Mouse (Mus musculus): ENCODE data around the gene Gng13. TPM values are rescaled to one million over a fixed set of nuclear protein-coding genes. Genes with fewer than 3 reads are reported as not detected.

Gng13 gene
- 1.5 and 2.1 TPM in 2 replicates for polyA plus RNA-seq (2015; fragmentation: Nextera tagmentation; extraction: Ambion mirVana)

GRCm38 (mm10) chr17:25716711-25717637, at the start of gene Gng13:
Gene Gng13, plus strand, starts transcription at chr17:25717171.
- H3K4me2 ChIP-seq, result peak within 1 kb of the TSS; percentile 86
- WGBS, result 2% methylated on average over 36 of the region's 45 CpGs
- no peaks in the 10 kb centered on the region for H3K9me3 ChIP-seq
- no peak within 1 kb of the TSS for H3K27ac ChIP-seq
- peak within 1 kb of the TSS; percentile 41 for H3K4me3 ChIP-seq (replicated peaks)
- no peak for ATAC-seq (ENCODE audit: insufficient read depth, low FRiP score, low read depth)
- peaks cover 24% of the 10 kb centered on the region for H3K27me3 ChIP-seq (replicated peaks)
- H3K9ac ChIP-seq, result no peak within 1 kb of the TSS
- H3K4me1 ChIP-seq, result peaks cover 16% of the 10 kb centered on the region
- no peaks in the 10 kb centered on the region; the same call in 1 of the 2 replicates for H3K36me3 ChIP-seq

- Histone ChIP-seq H3K9ac (no peak overlapping the region), H3K4me3 (replicated peaks) (no peak overlapping the region), H3K27me3 (replicated peaks) (no peaks in the 10 kb centered on the region), H3K36me3 (no peaks in the 10 kb centered on the region), H3K4me2 (no peak overlapping the region), H3K9me3 (no peaks in the 10 kb centered on the region), H3K4me1 (no peaks in the 10 kb centered on the region), H3K27ac (no peak overlapping the region)
- WGBS, result 79% methylated on average over 7 of the region's 7 CpGs
- ATAC-seq (ENCODE audit: insufficient read depth, low FRiP score, low read depth), result no peak
Measured at GRCm38 (mm10) chr17:25668481-25669055, 48.4 kb upstream of the Gng13 start.

- ATAC-seq (ENCODE audit: insufficient read depth, low FRiP score, low read depth), result no peak
- no peaks in the 10 kb centered on the region for H3K27me3 ChIP-seq (replicated peaks)
- H3K4me1 ChIP-seq, result no peaks in the 10 kb centered on the region
- H3K9me3 ChIP-seq, result no peaks in the 10 kb centered on the region
- H3K4me2 ChIP-seq, result no peak overlapping the region
- no peak overlapping the region for H3K27ac ChIP-seq
- no peak overlapping the region for H3K4me3 ChIP-seq (replicated peaks)
- no peak overlapping the region for H3K9ac ChIP-seq
- no peaks in the 10 kb centered on the region for H3K36me3 ChIP-seq
Measured at GRCm38 (mm10) chr17:25672982-25673381, 44.0 kb upstream of the Gng13 start.

GRCm38 (mm10) chr17:25677969-25678368, 39.0 kb upstream of the Gng13 start:
- ATAC-seq (ENCODE audit: insufficient read depth, low FRiP score, low read depth), result no peak
- 70% methylated on average over 6 of the region's 6 CpGs for WGBS
- H3K9me3 ChIP-seq, result no peaks in the 10 kb centered on the region
- no peaks in the 10 kb centered on the region for H3K27me3 ChIP-seq (replicated peaks)
- H3K9ac ChIP-seq, result no peak overlapping the region
- no peak overlapping the region for H3K27ac ChIP-seq
- H3K36me3 ChIP-seq, result no peaks in the 10 kb centered on the region
- H3K4me1 ChIP-seq, result no peaks in the 10 kb centered on the region
- no peak overlapping the region for H3K4me2 ChIP-seq
- H3K4me3 ChIP-seq (replicated peaks), result no peak overlapping the region

GRCm38 (mm10) chr17:25679818-25680217, 37.2 kb upstream of the Gng13 start:
- H3K27ac ChIP-seq, result no peak overlapping the region
- no peak overlapping the region for H3K4me3 ChIP-seq (replicated peaks)
- no peaks in the 10 kb centered on the region for H3K36me3 ChIP-seq
- no peaks in the 10 kb centered on the region for H3K9me3 ChIP-seq
- WGBS, result 14% methylated on average over 5 of the region's 5 CpGs
- H3K27me3 ChIP-seq (replicated peaks), result no peaks in the 10 kb centered on the region
- no peak overlapping the region for H3K9ac ChIP-seq
- ATAC-seq (ENCODE audit: insufficient read depth, low FRiP score, low read depth), result no peak
- no peak overlapping the region for H3K4me2 ChIP-seq
- H3K4me1 ChIP-seq, result no peaks in the 10 kb centered on the region

GRCm38 (mm10) chr17:25681636-25682035, 35.3 kb upstream of the Gng13 start:
- no peaks in the 10 kb centered on the region; the same call in 1 of the 2 replicates for H3K27me3 ChIP-seq (replicated peaks)
- H3K27ac ChIP-seq, result no peak overlapping the region
- WGBS, result 79% methylated on average over 4 of the region's 4 CpGs
- no peaks in the 10 kb centered on the region for H3K9me3 ChIP-seq
- no peak overlapping the region for H3K4me3 ChIP-seq (replicated peaks)
- H3K4me1 ChIP-seq, result no peaks in the 10 kb centered on the region
- no peaks in the 10 kb centered on the region for H3K36me3 ChIP-seq
- ATAC-seq (ENCODE audit: insufficient read depth, low FRiP score, low read depth), result no peak
- no peak overlapping the region for H3K9ac ChIP-seq
- H3K4me2 ChIP-seq, result no peak overlapping the region

GRCm38 (mm10) chr17:25686323-25686722, 30.6 kb upstream of the Gng13 start:
- ATAC-seq (ENCODE audit: insufficient read depth, low FRiP score, low read depth), result no peak
- 44% methylated on average over 7 of the region's 7 CpGs for WGBS
- H3K36me3 ChIP-seq, result no peaks in the 10 kb centered on the region
- no peak overlapping the region for H3K4me3 ChIP-seq (replicated peaks)
- no peak overlapping the region for H3K4me2 ChIP-seq
- H3K27me3 ChIP-seq (replicated peaks), result no peaks in the 10 kb centered on the region; the same call in 1 of the 2 replicates
- no peak overlapping the region for H3K27ac ChIP-seq
- H3K9me3 ChIP-seq, result no peaks in the 10 kb centered on the region
- H3K9ac ChIP-seq, result no peak overlapping the region
- no peaks in the 10 kb centered on the region for H3K4me1 ChIP-seq

GRCm38 (mm10) chr17:25688922-25689321, 28.0 kb upstream of the Gng13 start:
- H3K27me3 ChIP-seq (replicated peaks), result no peaks in the 10 kb centered on the region; the same call in 1 of the 2 replicates
- no peaks in the 10 kb centered on the region for H3K4me1 ChIP-seq
- WGBS, result 79% methylated on average over 4 of the region's 4 CpGs
- no peaks in the 10 kb centered on the region for H3K9me3 ChIP-seq
- ATAC-seq (ENCODE audit: insufficient read depth, low FRiP score, low read depth), result no peak
- no peak overlapping the region for H3K4me2 ChIP-seq
- no peaks in the 10 kb centered on the region for H3K36me3 ChIP-seq
- H3K27ac ChIP-seq, result no peak overlapping the region
- H3K4me3 ChIP-seq (replicated peaks), result no peak overlapping the region
- no peak overlapping the region for H3K9ac ChIP-seq

- ATAC-seq (ENCODE audit: insufficient read depth, low FRiP score, low read depth), result no peak
Measured at GRCm38 (mm10) chr17:25696263-25696662, 20.7 kb upstream of the Gng13 start.

GRCm38 (mm10) chr17:25698446-25698845, 18.5 kb upstream of the Gng13 start:
- Histone ChIP-seq H3K9ac (no peak overlapping the region), H3K4me3 (replicated peaks) (no peak overlapping the region), H3K36me3 (no peaks in the 10 kb centered on the region), H3K4me2 (no peak overlapping the region), H3K27ac (no peak overlapping the region), H3K4me1 (no peaks in the 10 kb centered on the region), H3K27me3 (replicated peaks) (no peaks in the 10 kb centered on the region), H3K9me3 (no peaks in the 10 kb centered on the region)
- no peak for ATAC-seq (ENCODE audit: insufficient read depth, low FRiP score, low read depth)
- 15% methylated on average over 7 of the region's 7 CpGs for WGBS

More at GRCm38 (mm10) chr17:25696263-25696662, 20.7 kb upstream of the Gng13 start:
- no peak overlapping the region for H3K9ac ChIP-seq
- no peak overlapping the region for H3K4me2 ChIP-seq
- no peaks in the 10 kb centered on the region for H3K27me3 ChIP-seq (replicated peaks)
- H3K4me1 ChIP-seq, result no peaks in the 10 kb centered on the region
- no peaks in the 10 kb centered on the region for H3K36me3 ChIP-seq
- H3K4me3 ChIP-seq (replicated peaks), result no peak overlapping the region
- no peaks in the 10 kb centered on the region for H3K9me3 ChIP-seq
- H3K27ac ChIP-seq, result no peak overlapping the region
- WGBS, result 47% methylated on average over 1 of the region's 1 CpGs

- no peaks in the 10 kb centered on the region for H3K27me3 ChIP-seq (replicated peaks)
- H3K36me3 ChIP-seq, result no peaks in the 10 kb centered on the region
- H3K4me3 ChIP-seq (replicated peaks), result no peak overlapping the region
- no peaks in the 10 kb centered on the region for H3K9me3 ChIP-seq
- no peak for ATAC-seq (ENCODE audit: insufficient read depth, low FRiP score, low read depth)
- no peak overlapping the region for H3K9ac ChIP-seq
- no peaks in the 10 kb centered on the region for H3K4me1 ChIP-seq
- 59% methylated on average over 9 of the region's 9 CpGs for WGBS
- H3K4me2 ChIP-seq, result no peak overlapping the region
- no peak overlapping the region for H3K27ac ChIP-seq
Measured at GRCm38 (mm10) chr17:25700863-25701496, 16.0 kb upstream of the Gng13 start.

GRCm38 (mm10) chr17:25709994-25710393, 7.0 kb upstream of the Gng13 start:
- H3K9me3 ChIP-seq, result no peaks in the 10 kb centered on the region
- ATAC-seq (ENCODE audit: insufficient read depth, low FRiP score, low read depth), result no peak
- H3K9ac ChIP-seq, result no peak overlapping the region
- no peaks in the 10 kb centered on the region for H3K36me3 ChIP-seq
- H3K27ac ChIP-seq, result no peak overlapping the region
- 93% methylated on average over 2 of the region's 2 CpGs for WGBS
- no peak overlapping the region for H3K4me2 ChIP-seq
- no peaks in the 10 kb centered on the region for H3K27me3 ChIP-seq (replicated peaks)
- H3K4me3 ChIP-seq (replicated peaks), result no peak overlapping the region
- no peaks in the 10 kb centered on the region for H3K4me1 ChIP-seq

Measured in stomach, embryonic 15.5 days (tissue).